Mouse (Mus musculus): ENCODE measurements around the gene Sox4.

Gene Sox4

GRCm38 (mm10) chr13:28947740-28948441 lies 5.6 kb downstream of the Sox4 start:
- DNase-seq (ENCODE audit: low read depth) = peak; percentile 35

- no peak for DNase-seq (ENCODE audit: low read depth)
Measured at GRCm38 (mm10) chr13:28946565-28947135, 6.9 kb downstream of the Sox4 start.

DNA sequence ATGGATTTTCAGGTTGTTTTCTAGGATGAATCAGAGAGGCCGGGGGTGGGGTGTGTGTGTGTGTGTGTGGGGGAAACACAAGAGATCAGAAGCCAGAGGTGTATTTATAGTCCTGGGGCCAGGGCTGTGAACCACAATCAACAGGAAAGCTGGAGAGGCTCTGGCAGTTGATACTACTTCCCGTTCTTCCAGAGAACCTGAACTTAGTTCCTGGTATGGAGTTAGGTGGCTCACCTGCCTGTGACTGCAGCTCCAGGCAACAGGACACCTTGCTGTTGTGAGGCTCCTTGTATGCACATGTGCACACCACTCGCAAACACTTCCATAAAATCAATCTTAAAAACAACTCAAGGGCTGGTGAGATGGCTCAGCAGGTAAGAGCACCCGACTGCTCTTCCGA lies 7.8 kb downstream of the Sox4 start:
- no peak for DNase-seq (ENCODE audit: low read depth)

DNA sequence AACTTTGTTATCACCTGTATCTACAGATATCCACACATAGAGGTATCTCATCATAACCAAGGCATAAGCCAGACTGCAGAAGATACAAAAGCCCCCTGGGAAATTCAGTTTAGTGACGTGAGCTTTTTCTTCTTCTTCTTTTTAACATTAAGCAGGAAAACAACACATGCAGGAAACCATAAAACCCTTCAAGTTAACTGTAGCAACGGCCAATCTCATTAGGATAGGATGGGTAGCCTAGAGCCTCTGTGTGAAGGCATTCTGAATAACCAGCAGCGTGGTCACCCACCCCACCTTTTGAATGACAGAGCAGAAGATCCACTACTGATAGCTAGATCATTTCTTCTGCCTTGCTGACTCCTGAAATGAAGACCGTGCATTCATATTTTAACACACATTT lies 10.6 kb downstream of the Sox4 start:
- DNase-seq (ENCODE audit: low read depth) = no peak

- DNase-seq (ENCODE audit: low read depth) = no peak
Measured at GRCm38 (mm10) chr13:28941983-28942630, 11.4 kb downstream of the Sox4 start.

DNA sequence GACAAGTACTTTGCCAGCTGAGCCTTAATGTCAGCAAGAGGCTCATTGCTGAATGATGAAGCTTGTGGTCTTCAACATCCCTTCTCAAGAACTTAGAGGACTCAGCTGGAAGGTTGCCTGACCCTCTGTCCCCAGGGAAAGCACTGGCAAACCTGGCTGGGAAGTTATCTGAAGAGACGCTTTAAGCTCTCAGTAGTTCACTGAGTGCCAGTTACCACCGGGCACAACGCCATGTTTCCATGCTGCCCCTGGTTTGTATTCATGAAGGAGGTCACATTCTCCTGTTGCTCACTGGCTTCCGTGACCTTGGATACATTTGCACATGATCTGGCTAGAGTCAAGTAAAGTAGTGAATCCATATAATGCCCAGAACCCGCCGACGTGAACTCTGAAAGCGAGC lies 20.1 kb downstream of the Sox4 start:
- DNase-seq (ENCODE audit: low read depth) = peak; percentile 59

DNA sequence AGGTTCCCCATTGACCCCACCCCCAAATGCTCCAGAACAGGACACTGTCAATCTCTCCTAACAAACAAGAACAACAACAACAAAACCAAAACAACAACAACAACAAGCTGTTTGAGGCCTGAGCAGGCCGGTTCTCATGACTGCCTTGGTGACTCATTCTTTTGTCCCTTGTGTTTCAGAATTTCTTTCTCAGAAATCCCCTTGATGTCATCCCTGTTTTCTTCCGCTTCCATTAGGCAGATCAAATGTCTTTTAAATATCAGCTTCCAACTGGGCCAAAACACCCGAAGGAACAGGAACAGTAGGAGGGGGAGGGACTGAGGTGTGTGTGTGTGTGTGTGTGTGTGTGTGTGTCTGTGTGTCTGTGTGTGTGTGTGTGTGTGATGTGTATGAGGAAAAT lies 21.7 kb downstream of the Sox4 start:
- peak; percentile 38 for DNase-seq (ENCODE audit: low read depth)

GRCm38 (mm10) chr13:28931266-28931665 lies 22.2 kb downstream of the Sox4 start:
- no peak for DNase-seq (ENCODE audit: low read depth)

DNA sequence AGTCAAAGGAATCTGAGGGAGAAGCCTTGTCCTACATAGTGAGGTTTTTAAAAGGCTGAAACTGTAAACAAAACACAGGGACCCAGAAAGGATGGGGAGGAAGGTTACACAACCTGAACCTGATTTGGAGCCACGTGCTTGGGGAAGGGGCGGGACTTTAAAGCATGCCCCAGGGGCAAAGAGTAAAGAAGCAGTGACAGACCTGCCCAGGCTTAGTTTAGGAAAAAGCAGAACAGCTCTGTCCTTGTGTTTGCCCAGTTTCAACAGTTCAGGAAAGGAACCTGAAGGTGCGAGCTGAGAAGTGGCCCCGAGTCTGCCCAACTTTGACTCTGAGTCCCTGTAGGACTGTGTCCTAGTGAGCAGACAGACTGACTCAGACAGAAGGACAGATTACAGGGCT lies 23.1 kb downstream of the Sox4 start:
- DNase-seq (ENCODE audit: low read depth) = no peak

GRCm38 (mm10) chr13:28929936-28930335 lies 23.6 kb downstream of the Sox4 start:
- no peak for DNase-seq (ENCODE audit: low read depth)

- no peak for DNase-seq (ENCODE audit: low read depth)
Measured at GRCm38 (mm10) chr13:28923136-28923535, 30.4 kb downstream of the Sox4 start.

GRCm38 (mm10) chr13:28917379-28918250 lies 35.9 kb downstream of the Sox4 start:
- DNase-seq (ENCODE audit: low read depth) = peak; percentile 39

DNA sequence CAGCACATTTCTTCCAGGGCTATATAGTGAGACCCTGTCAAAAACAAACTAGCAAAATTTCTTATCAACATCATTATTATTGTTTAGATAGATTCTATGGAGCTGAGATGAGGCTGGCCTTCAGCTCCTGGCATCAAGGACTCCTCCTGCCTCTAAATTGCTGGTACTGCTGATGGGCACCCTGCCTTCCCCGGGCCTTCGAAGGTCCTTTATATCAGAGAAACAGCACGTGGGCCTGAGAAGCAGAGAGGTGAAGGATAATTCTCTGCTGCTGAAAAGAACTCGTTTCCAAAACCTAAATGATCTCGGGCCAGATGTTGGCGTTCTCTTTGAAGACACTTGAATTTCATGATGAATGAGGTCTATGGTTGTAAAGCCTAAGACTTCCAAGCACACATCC lies 39.9 kb downstream of the Sox4 start:
- no peak for DNase-seq (ENCODE audit: low read depth)

GRCm38 (mm10) chr13:28906981-28907380 lies 46.5 kb downstream of the Sox4 start:
- no peak for DNase-seq (ENCODE audit: low read depth)
